Mouse (Mus musculus) liver, postnatal 0 days (tissue): Measurements from ENCODE around the gene 1700020L24Rik.

Experiments
- CTCF ChIP-seq: sonication (generic); IDR thresholded peaks from 2 replicates; pipeline ENCODE4 v1.5.1; 2016; ENCODE audit warnings: antibody characterized with exemption, low read depth
- EP300 ChIP-seq: IDR thresholded peaks from 2 replicates; pipeline ENCODE4 v1.6.1; 2016; ENCODE audit warnings: antibody characterized with exemption, low read depth, mild to moderate bottlenecking

DNA sequence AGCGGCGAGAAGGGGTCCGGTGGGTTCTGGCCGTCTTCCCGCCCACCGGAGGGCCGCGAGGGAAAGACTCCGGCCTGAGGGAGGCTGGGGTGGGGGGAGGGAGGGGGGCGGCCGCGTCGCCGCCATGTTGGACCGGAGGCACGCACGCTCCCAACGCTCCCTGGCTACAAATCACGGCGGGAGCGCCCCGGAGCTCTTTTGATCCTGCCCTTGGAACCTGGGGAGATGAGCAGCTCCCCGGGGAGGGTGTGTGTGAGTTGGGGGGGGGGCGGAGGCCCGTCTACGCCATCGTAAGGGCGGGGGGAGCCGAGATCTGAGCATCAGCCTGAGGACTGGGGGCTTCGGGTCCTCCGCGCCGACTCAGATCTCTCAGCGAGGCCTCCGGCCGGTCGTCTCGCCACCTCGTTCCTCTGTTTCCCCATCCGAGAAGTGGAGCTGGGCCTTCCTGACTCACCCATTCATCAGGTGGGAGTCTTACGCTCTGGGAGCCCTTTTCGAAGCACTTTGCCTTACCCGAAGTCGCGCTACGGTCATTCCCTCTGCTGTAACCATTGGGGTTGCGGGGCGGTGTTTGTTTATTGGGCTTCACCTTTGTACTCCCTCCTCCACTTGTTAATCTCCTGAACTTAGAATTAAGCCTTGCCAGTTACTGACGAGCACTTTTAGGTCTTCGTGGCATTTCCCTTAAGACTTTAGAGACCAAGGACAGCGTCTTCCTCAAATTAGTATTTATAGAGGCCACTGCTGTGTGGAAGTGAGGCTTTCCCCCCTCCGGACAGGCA is 35.9 kb downstream of the 1700020L24Rik start:
- TF ChIP-seq CTCF (no peak), EP300 (no peak)
